Mouse (Mus musculus): ENCODE results near the gene Ankrd28. TPM values are rescaled to one million over a fixed set of nuclear protein-coding genes. Genes with fewer than 3 reads are reported as not detected.

Gene Ankrd28
- total and polyA plus RNA-seq, 2 experiments from 2014 or later = 7.3 to 28.0 TPM

DNA sequence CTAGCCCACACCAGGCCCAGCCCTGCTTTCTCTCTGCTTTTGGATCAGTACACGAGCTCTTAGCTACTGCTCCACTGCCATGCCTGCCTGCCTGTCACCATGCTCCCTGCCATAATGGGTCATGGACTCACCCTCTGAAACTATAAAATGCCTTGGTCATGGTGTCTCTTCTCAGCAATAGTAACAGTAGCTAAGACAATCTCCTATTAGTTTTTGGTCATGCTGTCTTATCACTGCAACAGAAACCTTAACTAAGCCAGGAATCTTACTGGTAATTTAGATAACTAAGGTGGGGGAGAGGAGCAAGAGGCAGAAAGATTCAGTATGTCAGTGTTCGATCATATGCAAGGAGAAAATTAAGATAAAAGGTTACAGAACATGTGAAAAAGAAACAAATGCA lies 112.1 kb downstream of the Ankrd28 start:
- DNase-seq (ENCODE audit: low spot score) = no peak
- Histone ChIP-seq H3K4me2 (ENCODE audit: low read depth, low read length, poor library complexity, severe bottlenecking) (no peak overlapping the region), H3K27ac (ENCODE audit: low read depth, low read length) (no peak overlapping the region), H3K36me3 (ENCODE audit: insufficient read depth, low read length) (peaks cover 39% of the 10 kb centered on the region), H3K4me3 (ENCODE audit: low read depth, low read length) (no peak overlapping the region), H3K27me3 (ENCODE audit: insufficient read depth, low read length) (no peaks in the 10 kb centered on the region), H3K4me1 (ENCODE audit: insufficient read depth, low read length) (no peaks in the 10 kb centered on the region), H3K9ac (replicated peaks; ENCODE audit: low read length, poor library complexity, severe bottlenecking) (no peak overlapping the region), H3K9me3 (ENCODE audit: low read length) (no peaks in the 10 kb centered on the region)
- 94% methylated on average over 2 of the region's 2 CpGs for WGBS
- no peak for ATAC-seq (ENCODE audit: low FRiP score)
- TF ChIP-seq CTCF (IDR thresholded peaks at IDR 0.05) = no peak

DNA sequence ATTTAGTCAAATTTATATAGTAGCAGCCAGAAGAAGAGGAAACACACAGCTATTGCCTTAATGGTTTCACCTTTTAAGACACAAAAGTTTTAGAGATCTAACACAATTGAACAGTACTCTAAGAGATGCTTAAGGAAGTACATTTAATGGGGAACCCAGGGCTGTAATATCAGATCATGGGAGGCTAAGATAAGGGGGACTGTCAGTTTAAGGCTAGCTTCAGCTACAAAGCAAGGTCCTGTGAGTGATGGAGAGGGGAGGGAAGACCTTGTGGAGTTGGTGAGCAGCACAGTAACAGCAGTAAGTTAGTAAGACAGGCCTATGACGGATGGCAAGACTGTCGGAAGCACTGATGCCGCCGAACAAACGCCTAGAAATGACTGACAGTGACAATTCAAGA lies 113.1 kb downstream of the Ankrd28 start:
- peaks cover 47% of the 10 kb centered on the region for H3K36me3 ChIP-seq (ENCODE audit: insufficient read depth, low read length)
- no peak overlapping the region for H3K4me2 ChIP-seq (ENCODE audit: low read depth, low read length, poor library complexity, severe bottlenecking)

DNA sequence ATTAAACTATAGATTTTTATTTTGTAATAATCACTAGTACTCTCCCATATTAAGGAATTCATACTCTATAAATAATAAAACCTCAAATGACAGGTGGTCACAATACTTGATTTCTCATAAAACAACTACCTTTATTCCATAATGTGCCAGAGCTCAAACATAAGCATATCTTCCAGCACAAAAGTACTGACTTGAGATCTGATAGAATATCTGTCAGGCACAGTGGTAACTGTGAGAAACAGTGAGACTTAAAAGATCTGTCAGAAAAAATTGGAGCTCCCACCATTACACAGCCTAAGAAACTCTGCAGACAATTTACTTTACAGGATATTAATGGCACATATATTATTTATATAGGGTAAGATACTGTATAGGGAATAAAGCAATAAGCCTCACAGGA lies 114.8 kb downstream of the Ankrd28 start:
- H3K9ac ChIP-seq (replicated peaks; ENCODE audit: low read length, poor library complexity, severe bottlenecking) = no peak overlapping the region
- peaks cover 50% of the 10 kb centered on the region for H3K36me3 ChIP-seq (ENCODE audit: insufficient read depth, low read length)
- no peaks in the 10 kb centered on the region for H3K27me3 ChIP-seq (ENCODE audit: insufficient read depth, low read length)
- no peak overlapping the region for H3K4me2 ChIP-seq (ENCODE audit: low read depth, low read length, poor library complexity, severe bottlenecking)
- no peak overlapping the region for H3K4me3 ChIP-seq (ENCODE audit: low read depth, low read length)
- no peak for DNase-seq (ENCODE audit: low spot score)
- no peak for ATAC-seq (ENCODE audit: low FRiP score)
- H3K9me3 ChIP-seq (ENCODE audit: low read length) = no peaks in the 10 kb centered on the region
- no peaks in the 10 kb centered on the region for H3K4me1 ChIP-seq (ENCODE audit: insufficient read depth, low read length)
- no peak for TF ChIP-seq CTCF (IDR thresholded peaks at IDR 0.05)
- H3K27ac ChIP-seq (ENCODE audit: low read depth, low read length) = no peak overlapping the region

More for the DNA sequence above, 113.1 kb downstream of the Ankrd28 start:
- Histone ChIP-seq H3K27ac (ENCODE audit: low read depth, low read length) (no peak overlapping the region), H3K4me1 (ENCODE audit: insufficient read depth, low read length) (no peaks in the 10 kb centered on the region), H3K27me3 (ENCODE audit: insufficient read depth, low read length) (no peaks in the 10 kb centered on the region), H3K4me3 (ENCODE audit: low read depth, low read length) (no peak overlapping the region), H3K9ac (replicated peaks; ENCODE audit: low read length, poor library complexity, severe bottlenecking) (no peak overlapping the region), H3K9me3 (ENCODE audit: low read length) (no peaks in the 10 kb centered on the region)
- TF ChIP-seq CTCF (IDR thresholded peaks at IDR 0.05) = no peak
- DNase-seq (ENCODE audit: low spot score) (no peak), ATAC-seq (ENCODE audit: low FRiP score) (no peak)
- 97% methylated on average over 5 of the region's 5 CpGs for WGBS

DNA sequence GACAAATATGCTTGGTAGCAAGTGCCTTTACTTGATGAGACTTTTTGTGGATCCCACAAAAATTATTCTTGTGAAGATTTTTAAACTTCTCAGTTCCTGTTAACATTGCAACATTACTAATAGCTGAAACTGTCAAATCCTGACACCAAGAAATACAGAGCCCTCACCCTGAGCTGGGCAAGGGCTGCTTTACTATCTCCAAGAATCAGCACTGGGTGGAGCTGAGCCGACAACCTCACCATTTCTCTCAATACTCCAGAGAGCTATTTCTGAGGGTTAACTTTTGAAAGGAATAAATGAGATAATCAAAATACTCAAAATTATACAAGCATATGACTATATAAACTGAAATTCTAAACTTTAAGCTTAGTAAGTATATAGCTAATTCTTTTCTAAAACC lies 121.1 kb downstream of the Ankrd28 start:
- DNase-seq (ENCODE audit: low spot score) = no peak
- no peak for TF ChIP-seq CTCF (IDR thresholded peaks at IDR 0.05)

DNA sequence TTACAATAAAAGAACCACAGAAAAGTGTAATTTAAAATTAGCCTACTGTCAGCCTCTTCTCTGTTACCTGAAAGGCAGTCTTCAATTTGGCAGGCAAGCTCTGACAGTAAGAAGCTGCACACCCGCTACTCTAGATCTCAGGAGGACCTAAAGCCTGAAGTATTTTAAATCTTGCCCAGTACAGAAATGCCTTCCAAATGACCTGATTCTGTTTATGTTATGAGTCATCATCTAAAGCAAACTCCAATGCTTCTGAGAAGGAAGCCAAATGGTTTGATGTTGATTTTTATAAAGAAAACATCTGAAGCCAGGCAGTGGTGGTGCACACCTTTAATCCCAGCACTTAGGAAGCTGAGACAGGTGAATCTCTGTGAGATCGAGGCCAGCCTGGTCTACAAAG lies 130.1 kb downstream of the Ankrd28 start:
- H3K27me3 ChIP-seq (ENCODE audit: insufficient read depth, low read length) = no peaks in the 10 kb centered on the region
- H3K4me3 ChIP-seq (ENCODE audit: low read depth, low read length) = no peak overlapping the region
- 94% methylated on average over 2 of the region's 2 CpGs for WGBS
- H3K36me3 ChIP-seq (ENCODE audit: insufficient read depth, low read length) = peaks cover 52% of the 10 kb centered on the region
- H3K4me1 ChIP-seq (ENCODE audit: insufficient read depth, low read length) = no peaks in the 10 kb centered on the region
- H3K4me2 ChIP-seq (ENCODE audit: low read depth, low read length, poor library complexity, severe bottlenecking) = no peak overlapping the region
- TF ChIP-seq CTCF (IDR thresholded peaks at IDR 0.05) = no peak
- no peak for ATAC-seq (ENCODE audit: low FRiP score)
- H3K9me3 ChIP-seq (ENCODE audit: low read length) = no peaks in the 10 kb centered on the region
- no peak overlapping the region for H3K27ac ChIP-seq (ENCODE audit: low read depth, low read length)
- H3K9ac ChIP-seq (replicated peaks; ENCODE audit: low read length, poor library complexity, severe bottlenecking) = no peak overlapping the region
- DNase-seq (ENCODE audit: low spot score) = no peak

More for the DNA sequence above, 121.1 kb downstream of the Ankrd28 start:
- no peaks in the 10 kb centered on the region for H3K4me1 ChIP-seq (ENCODE audit: insufficient read depth, low read length)
- no peaks in the 10 kb centered on the region for H3K9me3 ChIP-seq (ENCODE audit: low read length)
- no peak overlapping the region for H3K27ac ChIP-seq (ENCODE audit: low read depth, low read length)
- no peak overlapping the region for H3K9ac ChIP-seq (replicated peaks; ENCODE audit: low read length, poor library complexity, severe bottlenecking)
- no peak overlapping the region for H3K4me3 ChIP-seq (ENCODE audit: low read depth, low read length)
- H3K27me3 ChIP-seq (ENCODE audit: insufficient read depth, low read length) = no peaks in the 10 kb centered on the region
- WGBS = 92% methylated on average over 1 of the region's 1 CpGs
- no peak overlapping the region for H3K4me2 ChIP-seq (ENCODE audit: low read depth, low read length, poor library complexity, severe bottlenecking)
- H3K36me3 ChIP-seq (ENCODE audit: insufficient read depth, low read length) = peaks cover 48% of the 10 kb centered on the region
- no peak for ATAC-seq (ENCODE audit: low FRiP score)

DNA sequence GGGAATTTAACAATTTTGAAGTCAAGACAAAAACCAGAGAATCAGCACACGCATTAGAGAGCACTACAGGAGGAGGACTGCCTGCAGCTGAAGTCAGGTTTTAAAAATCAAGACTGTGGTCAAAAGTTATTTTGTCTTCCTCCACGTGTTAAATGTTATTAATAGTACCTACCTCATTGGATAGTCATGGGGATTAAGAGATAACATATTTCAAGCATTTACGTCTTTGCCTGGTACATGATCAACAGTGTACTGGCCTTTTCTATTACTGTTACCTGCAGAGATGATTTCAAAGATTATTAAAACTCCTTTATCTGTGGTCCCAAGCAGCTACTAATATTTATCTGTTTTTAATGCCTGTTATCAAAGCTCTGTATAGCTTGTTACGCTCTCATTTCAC lies 132.7 kb downstream of the Ankrd28 start:
- no peak for ATAC-seq (ENCODE audit: low FRiP score)
- no peaks in the 10 kb centered on the region for H3K27me3 ChIP-seq (ENCODE audit: insufficient read depth, low read length)
- TF ChIP-seq CTCF (IDR thresholded peaks at IDR 0.05) = no peak
- H3K27ac ChIP-seq (ENCODE audit: low read depth, low read length) = no peak overlapping the region
- peaks cover 37% of the 10 kb centered on the region for H3K36me3 ChIP-seq (ENCODE audit: insufficient read depth, low read length)
- no peaks in the 10 kb centered on the region for H3K4me1 ChIP-seq (ENCODE audit: insufficient read depth, low read length)
- H3K4me2 ChIP-seq (ENCODE audit: low read depth, low read length, poor library complexity, severe bottlenecking) = no peak overlapping the region
- H3K9ac ChIP-seq (replicated peaks; ENCODE audit: low read length, poor library complexity, severe bottlenecking) = no peak overlapping the region
- 91% methylated on average over 4 of the region's 4 CpGs for WGBS
- no peak for DNase-seq (ENCODE audit: low spot score)
- H3K9me3 ChIP-seq (ENCODE audit: low read length) = no peaks in the 10 kb centered on the region
- H3K4me3 ChIP-seq (ENCODE audit: low read depth, low read length) = no peak overlapping the region
